Mouse (Mus musculus): ENCODE data around the gene Ryr3. TPM values are rescaled to one million over a fixed set of nuclear protein-coding genes. Genes with fewer than 3 reads are reported as not detected.
A peak's percentile ranks its signal among the peaks of the same experiment; 100 is the strongest.
"Not testable (repeated sequence)": the region's sequence is repeated elsewhere in the genome, so short reads cannot be mapped to it uniquely, and the experiment has no call there.

Gene Ryr3
- polyA plus RNA-seq, 1 experiment from 2014 or later, result 2.2 TPM

DNA sequence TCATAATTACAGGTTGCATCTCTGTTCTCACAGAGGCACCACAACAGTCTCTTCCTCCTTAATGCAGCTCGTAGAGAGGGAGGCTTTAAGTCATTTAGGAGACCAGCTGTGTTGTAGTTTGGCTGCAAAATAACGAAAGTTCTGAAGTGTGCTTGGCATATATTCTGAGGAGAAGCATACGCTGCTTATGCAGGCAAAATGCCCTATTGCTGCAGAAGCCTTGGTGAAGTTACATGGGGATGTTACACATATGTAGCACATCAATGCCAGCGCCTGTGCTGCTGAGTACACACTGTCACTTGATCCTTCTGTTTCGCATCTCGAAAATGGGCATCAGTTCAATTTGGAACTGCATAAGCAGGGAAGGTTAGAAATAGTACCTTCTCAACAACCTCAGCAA, 112.3 kb downstream of the Ryr3 start:
- ATAC-seq (no peak), DNase-seq (ENCODE audit: low read depth, low spot score) (no peak)
- CTCF ChIA-PET, result no interaction called here
- H3K27me3 ChIP-seq, result no peaks in the 10 kb centered on the region
- TF ChIP-seq CTCF (IDR thresholded peaks at IDR 0.05), result no peak
- POLR2A ChIA-PET, result no interaction called here
- in situ Hi-C loops (cut with MboI; ENCODE audit: low pct_unique_long_range_greater_than_20kb), result no loop called here

DNA sequence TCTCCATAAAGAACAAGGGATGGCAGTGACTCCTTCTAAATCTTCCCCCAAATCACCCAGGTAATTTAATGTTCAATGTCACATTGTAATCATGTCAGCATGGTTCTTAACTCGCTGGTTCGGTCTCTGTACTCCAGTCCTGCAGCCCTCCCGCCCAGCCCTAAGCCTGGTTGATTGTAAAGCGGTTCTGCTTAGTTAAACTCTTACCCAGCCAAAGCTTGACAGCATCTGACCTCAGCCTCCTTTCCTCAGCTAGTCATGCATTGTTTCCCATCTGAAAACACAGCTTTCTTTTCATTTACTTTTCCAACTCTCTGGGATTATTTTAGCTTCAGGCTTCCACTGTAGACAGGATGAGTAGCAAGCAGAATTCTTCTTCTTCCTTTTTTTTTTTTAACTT, 121.7 kb downstream of the Ryr3 start:
- no peak for TF ChIP-seq CTCF (IDR thresholded peaks at IDR 0.05)
- DNase-seq (ENCODE audit: low read depth, low spot score) (peak; percentile 47), ATAC-seq (peak; percentile 39)
- POLR2A ChIA-PET, result interaction anchor here (0.5 kb wide), 1 partner anchor 118 kb away, joined by 3 read pairs; no protein-coding TSS in a partner anchor
- CTCF ChIA-PET, result no interaction called here
- H3K27me3 ChIP-seq, result no peaks in the 10 kb centered on the region
- in situ Hi-C loops (cut with MboI; ENCODE audit: low pct_unique_long_range_greater_than_20kb), result no loop called here

DNA sequence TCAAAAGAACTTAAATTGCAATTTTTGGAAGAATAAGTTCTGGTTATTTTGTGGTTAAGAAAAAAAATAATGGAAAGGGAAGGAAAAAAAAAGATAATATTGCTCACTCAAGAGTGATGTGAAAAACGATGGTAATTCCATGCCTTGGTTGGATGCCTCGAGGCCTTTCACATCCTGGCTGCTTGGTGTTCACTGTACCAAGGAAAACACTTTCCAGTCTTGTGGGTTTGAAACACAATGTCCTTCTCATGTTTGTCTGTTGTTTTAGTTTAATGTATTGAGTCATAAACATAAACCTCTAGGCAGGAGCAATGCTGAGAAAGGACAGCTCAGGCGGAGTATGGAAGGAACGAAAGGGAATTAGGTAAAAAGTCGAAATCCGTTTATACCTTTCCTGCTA, 122.8 kb downstream of the Ryr3 start:
- peak; percentile 51 for ATAC-seq

DNA sequence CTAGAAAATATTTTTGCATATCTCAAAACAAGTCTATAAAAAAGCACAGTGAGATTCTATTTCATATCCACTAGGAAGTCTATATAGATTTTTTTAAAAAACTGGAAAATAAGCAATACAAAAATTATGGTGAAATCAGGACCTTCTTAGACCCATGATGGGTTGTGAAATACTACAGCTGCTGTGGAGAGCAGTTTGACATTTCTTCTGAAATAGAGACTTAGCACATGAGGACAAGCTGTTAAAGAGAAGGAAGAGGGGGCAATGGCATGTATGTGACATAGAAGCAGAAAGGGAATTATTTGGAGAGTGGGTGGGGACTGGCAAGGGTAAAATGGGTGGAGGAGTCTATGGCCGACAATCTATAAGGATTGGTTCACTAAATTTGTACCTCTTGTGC, 124.1 kb downstream of the Ryr3 start:
- ChIA-PET CTCF (interaction anchor here (1.4 kb wide), 1 partner anchor 14 kb away, joined by 4 read pairs; no protein-coding TSS in a partner anchor), POLR2A (no interaction called here)
- DNase-seq (ENCODE audit: low read depth, low spot score) (no peak), ATAC-seq (no peak)
- TF ChIP-seq CTCF (IDR thresholded peaks at IDR 0.05), result no peak
- H3K27me3 ChIP-seq, result no peaks in the 10 kb centered on the region
- in situ Hi-C loops (cut with MboI; ENCODE audit: low pct_unique_long_range_greater_than_20kb), result no loop called here

More for the DNA sequence above, 122.8 kb downstream of the Ryr3 start:
- no peaks in the 10 kb centered on the region for H3K27me3 ChIP-seq
- TF ChIP-seq CTCF (IDR thresholded peaks at IDR 0.05), result no peak
- CTCF ChIA-PET, result interaction anchor here (1.0 to 1.4 kb wide), 2 partner anchors 15 to 43 kb away, joined by 3 to 4 read pairs; no protein-coding TSS in a partner anchor
- in situ Hi-C loops (cut with MboI; ENCODE audit: low pct_unique_long_range_greater_than_20kb), result no loop called here
- peak; percentile 42 for DNase-seq (ENCODE audit: low read depth, low spot score)
- POLR2A ChIA-PET, result interaction anchor here (1.0 kb wide), 1 partner anchor 17 kb away, joined by 3 read pairs; no protein-coding TSS in a partner anchor

DNA sequence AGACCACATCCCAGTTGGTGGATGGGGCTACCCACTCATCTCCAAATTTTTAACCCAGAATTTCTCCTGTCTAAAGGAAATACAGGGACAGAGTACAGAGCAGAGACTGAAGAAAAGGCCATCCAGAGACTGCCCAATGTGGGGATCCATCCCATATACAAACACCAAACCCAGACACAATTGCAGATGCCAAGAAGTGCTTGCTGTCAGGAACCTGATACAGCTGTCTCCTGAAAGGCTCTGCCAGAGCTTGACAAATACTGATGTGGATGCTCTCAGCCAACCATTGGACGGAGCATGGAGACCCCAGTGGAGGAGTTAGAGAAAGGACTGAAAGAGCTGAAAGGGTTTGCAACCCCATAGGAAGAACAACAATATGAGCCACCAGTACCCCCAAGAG, 125.6 kb downstream of the Ryr3 start:
- H3K27me3 ChIP-seq; CTCF ChIA-PET; DNase-seq (ENCODE audit: low read depth, low spot score); in situ Hi-C loops (cut with MboI; ENCODE audit: low pct_unique_long_range_greater_than_20kb); ATAC-seq; POLR2A ChIA-PET: not testable (repeated sequence)

DNA sequence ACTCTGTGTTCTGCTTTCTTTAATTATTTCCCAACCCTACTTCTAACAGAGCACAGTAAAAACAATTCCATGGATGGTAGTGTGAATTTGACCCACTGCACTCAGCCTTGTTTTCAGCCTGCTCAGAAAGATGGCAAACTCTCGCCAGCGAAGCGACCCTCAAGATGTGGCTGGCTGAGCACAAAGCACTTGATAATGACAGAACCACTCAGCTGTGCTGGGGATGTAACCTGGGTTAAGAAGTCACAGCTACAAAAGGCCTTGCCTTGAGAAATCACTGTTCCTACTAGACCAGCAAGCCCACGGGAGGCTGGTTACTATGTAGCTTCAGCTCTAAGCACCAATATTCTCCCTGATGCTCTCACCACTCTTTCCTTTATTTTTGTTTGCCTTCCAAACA, 140.5 kb downstream of the Ryr3 start:
- POLR2A ChIA-PET, result interaction anchor here (1.0 kb wide), 1 partner anchor 18 kb away, joined by 3 read pairs; no protein-coding TSS in a partner anchor
- DNase-seq (ENCODE audit: low read depth, low spot score) (no peak), ATAC-seq (peak; percentile 47)
- no peak for TF ChIP-seq CTCF (IDR thresholded peaks at IDR 0.05)
- H3K27me3 ChIP-seq, result peaks cover 2% of the 10 kb centered on the region
- CTCF ChIA-PET, result interaction anchor here (1.1 kb wide), 1 partner anchor 14 kb away, joined by 3 read pairs; no protein-coding TSS in a partner anchor
- in situ Hi-C loops (cut with MboI; ENCODE audit: low pct_unique_long_range_greater_than_20kb), result no loop called here

DNA sequence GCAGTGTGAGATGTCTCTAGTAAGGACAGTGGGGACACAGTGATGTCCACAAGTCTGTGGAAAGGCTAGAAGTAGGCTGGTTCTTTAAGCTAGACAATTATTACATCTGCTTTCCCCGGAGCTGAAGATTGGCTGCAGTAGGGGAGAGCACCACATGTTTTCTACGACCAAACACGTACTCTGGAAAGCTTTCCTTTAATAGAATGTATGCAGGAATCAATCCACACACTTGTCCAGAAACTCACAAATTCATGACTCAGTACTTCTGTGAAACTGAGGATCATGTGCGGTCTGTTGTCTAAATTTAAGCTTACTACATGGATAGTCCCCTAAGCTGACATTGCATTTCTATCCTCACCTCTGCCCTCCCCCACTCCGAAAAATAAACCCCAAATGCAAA, 157.5 kb downstream of the Ryr3 start:
- no peak for TF ChIP-seq CTCF (IDR thresholded peaks at IDR 0.05)
- ChIA-PET CTCF (interaction anchor here (1.1 to 1.3 kb wide), 3 partner anchors 9 to 32 kb away, joined by 3 read pairs; no protein-coding TSS in a partner anchor), POLR2A (no interaction called here)
- H3K27me3 ChIP-seq, result no peaks in the 10 kb centered on the region
- DNase-seq (ENCODE audit: low read depth, low spot score) (no peak), ATAC-seq (no peak)
- in situ Hi-C loops (cut with MboI; ENCODE audit: low pct_unique_long_range_greater_than_20kb), result no loop called here

DNA sequence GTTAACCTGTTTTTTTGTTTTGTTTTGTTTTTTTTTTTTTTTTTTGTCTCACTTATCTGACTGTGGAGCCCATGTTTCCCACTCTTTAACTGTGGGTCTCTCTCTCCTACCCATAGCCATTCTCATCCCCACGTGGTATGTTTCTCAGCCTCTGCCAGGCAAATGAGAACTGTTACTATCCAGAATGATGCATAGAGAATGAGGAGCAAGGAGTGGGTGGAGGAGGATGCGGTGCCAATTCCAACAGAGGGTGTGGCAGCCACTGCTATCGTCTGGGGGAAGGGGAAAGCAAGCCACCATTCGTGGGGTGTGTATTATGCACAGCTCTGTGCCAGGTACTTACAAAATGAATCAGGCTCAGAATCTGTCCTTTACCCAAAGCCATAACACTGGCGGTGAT, 158.0 kb downstream of the Ryr3 start:
- no peak for TF ChIP-seq CTCF (IDR thresholded peaks at IDR 0.05)
- no peak for DNase-seq (ENCODE audit: low read depth, low spot score)
- H3K27me3 ChIP-seq, result no peaks in the 10 kb centered on the region
- CTCF ChIA-PET, result interaction anchor here (1.2 kb wide), 1 partner anchor 9 kb away, joined by 3 read pairs; no protein-coding TSS in a partner anchor
- no peak for ATAC-seq
- in situ Hi-C loops (cut with MboI; ENCODE audit: low pct_unique_long_range_greater_than_20kb), result no loop called here
- POLR2A ChIA-PET, result no interaction called here

DNA sequence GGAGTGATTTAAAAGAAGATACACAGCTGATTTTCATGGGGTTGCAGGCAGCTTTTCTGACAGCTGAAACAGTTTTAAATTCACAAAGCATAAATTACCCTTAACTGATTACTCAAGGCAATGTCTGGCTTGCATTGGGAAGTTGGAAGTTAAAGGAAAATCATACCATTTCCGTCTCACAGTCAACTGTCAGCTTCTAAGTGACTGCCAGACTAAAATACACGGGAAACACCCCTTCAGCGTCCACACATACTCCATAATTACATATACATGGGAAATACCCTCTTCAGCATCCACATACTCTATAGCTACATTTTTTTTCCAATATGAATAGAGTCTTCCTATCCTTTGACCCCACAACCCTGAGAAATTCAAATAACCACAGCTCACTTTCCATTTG, 158.8 kb downstream of the Ryr3 start:
- no peak for ATAC-seq
- no peak for TF ChIP-seq CTCF (IDR thresholded peaks at IDR 0.05)
- no peaks in the 10 kb centered on the region for H3K27me3 ChIP-seq
- in situ Hi-C loops (cut with MboI; ENCODE audit: low pct_unique_long_range_greater_than_20kb), result no loop called here
- POLR2A ChIA-PET, result no interaction called here
- CTCF ChIA-PET, result no interaction called here
- no peak for DNase-seq (ENCODE audit: low read depth, low spot score)

DNA sequence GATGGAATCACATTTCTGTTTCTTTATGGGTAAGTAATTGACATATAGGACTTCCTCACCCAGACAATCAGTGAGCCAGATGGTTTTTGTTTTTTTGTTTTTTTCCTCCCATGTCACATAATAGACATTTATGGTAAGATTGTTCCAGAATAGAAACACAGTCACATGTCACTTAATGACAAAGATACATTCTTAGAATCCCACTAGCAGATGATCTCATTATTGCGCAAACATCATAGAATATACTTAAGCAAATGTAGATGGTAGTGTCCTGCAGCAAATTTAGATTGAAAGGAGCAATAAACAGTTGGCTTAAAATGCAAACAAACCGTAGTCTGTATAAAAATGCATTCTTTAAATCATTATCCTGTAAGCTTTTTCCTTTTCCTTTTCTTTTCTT, 161.3 kb downstream of the Ryr3 start:
- ATAC-seq (no peak), DNase-seq (ENCODE audit: low read depth, low spot score) (no peak)
- no peak for TF ChIP-seq CTCF (IDR thresholded peaks at IDR 0.05)
- in situ Hi-C loops (cut with MboI; ENCODE audit: low pct_unique_long_range_greater_than_20kb), result no loop called here
- no peaks in the 10 kb centered on the region for H3K27me3 ChIP-seq
- POLR2A ChIA-PET, result no interaction called here
- CTCF ChIA-PET, result no interaction called here

DNA sequence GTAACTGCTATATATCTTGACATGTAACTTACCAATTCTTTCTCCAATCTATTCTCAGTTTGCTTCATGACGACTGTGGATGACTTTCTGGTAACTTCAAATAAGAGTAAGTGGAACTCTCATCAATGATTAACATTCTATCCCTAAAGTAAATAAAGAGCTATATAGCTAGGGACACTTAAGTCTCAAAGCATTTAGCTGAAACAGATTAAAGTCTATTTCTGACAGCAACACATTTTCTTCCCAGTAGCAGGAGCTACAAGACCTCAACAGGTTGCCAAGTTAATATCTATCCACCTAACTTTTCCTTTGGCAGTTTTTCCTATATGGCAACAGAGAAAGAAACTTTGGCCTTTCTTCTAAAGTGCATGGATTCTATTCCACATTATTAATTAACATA, 167.1 kb downstream of the Ryr3 start:
- DNase-seq (ENCODE audit: low read depth, low spot score), result no peak
- ATAC-seq, result no peak
- in situ Hi-C loops (cut with MboI; ENCODE audit: low pct_unique_long_range_greater_than_20kb), result no loop called here
- no peak for TF ChIP-seq CTCF (IDR thresholded peaks at IDR 0.05)
- CTCF ChIA-PET, result interaction anchor here (1.0 to 1.4 kb wide), 3 partner anchors 10 to 70 kb away, joined by 3 to 5 read pairs (median 3); no protein-coding TSS in a partner anchor
- POLR2A ChIA-PET, result interaction anchor here (0.6 kb wide), 1 partner anchor 533 kb away, joined by 6 read pairs; no protein-coding TSS in a partner anchor
- no peaks in the 10 kb centered on the region for H3K27me3 ChIP-seq

DNA sequence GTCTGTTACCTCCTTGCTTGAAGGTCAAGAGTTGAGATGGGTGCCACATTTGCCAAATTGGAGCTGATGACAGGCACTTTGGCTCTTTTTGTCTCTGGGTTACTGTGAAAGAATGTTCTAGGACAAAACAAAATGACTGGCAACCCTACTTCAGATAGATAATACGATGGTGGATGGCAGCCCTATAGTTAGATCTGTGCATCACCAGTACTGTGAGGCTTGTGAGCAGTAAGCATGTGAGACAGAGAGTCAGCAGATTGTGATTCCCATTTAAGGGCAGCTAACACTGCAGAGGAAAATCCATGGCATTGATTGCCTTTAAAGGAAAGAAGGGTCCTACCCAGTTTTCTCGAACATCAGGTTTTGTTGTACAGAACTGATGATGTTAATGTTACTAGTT, 180.3 kb downstream of the Ryr3 start:
- ChIA-PET POLR2A (no interaction called here), CTCF (no interaction called here)
- in situ Hi-C loops (cut with MboI; ENCODE audit: low pct_unique_long_range_greater_than_20kb), result no loop called here
- no peaks in the 10 kb centered on the region for H3K27me3 ChIP-seq
- DNase-seq (ENCODE audit: low read depth, low spot score) (no peak), ATAC-seq (no peak)
- no peak for TF ChIP-seq CTCF (IDR thresholded peaks at IDR 0.05)

Data from Patski (cell line).